Mouse (Mus musculus) embryonic facial prominence, embryonic 12.5 days (tissue): ENCODE results near the gene Kdm4a. TPM values are rescaled to one million over a fixed set of nuclear protein-coding genes. Genes with fewer than 3 reads are reported as not detected.

Source experiments
- ATAC-seq: fragments of 200-750 bp; cut with Nextera tagmentation; 2 replicates; pipeline ENCODE4 v1.8.0; 2017; ENCODE audit not compliant: insufficient number of reproducible peaks, insufficient read depth, low FRiP score, low TSS enrichment
- H3K27ac ChIP-seq: fragments of 300-500 bp; sonication (generic); 2 replicates; pipeline ENCODE4 v1.5.1; 2016; ENCODE audit warnings: mild to moderate bottlenecking
- H3K27me3 ChIP-seq: fragments of 300-500 bp; sonication (generic); 2 replicates; pipeline ENCODE4 v1.6.1; 2016; ENCODE audit warnings: mild to moderate bottlenecking, moderate library complexity
- H3K36me3 ChIP-seq: fragments of 300-500 bp; sonication (generic); 2 replicates; pipeline ENCODE4 v1.6.1; 2016; ENCODE audit warnings: mild to moderate bottlenecking
- H3K4me1 ChIP-seq: fragments of 300-500 bp; sonication (generic); 2 replicates; pipeline ENCODE4 v1.6.1; 2016
- H3K4me2 ChIP-seq: fragments of 300-500 bp; sonication (generic); replicated peaks from 2 replicates; pipeline ENCODE4 v1.6.1; 2016; ENCODE audit warnings: mild to moderate bottlenecking, moderate library complexity
- H3K4me3 ChIP-seq: fragments of 300-500 bp; sonication (generic); 2 replicates; pipeline ENCODE4 v1.5.1; 2016; ENCODE audit warnings: mild to moderate bottlenecking
- H3K9ac ChIP-seq: fragments of 300-500 bp; sonication (generic); 2 replicates; pipeline ENCODE4 v1.6.1; 2016; ENCODE audit warnings: mild to moderate bottlenecking, moderate library complexity
- H3K9me3 ChIP-seq: fragments of 300-500 bp; sonication (generic); 2 replicates; pipeline ENCODE4 v1.6.1; 2016; ENCODE audit warnings: mild to moderate bottlenecking, moderate library complexity
- WGBS: fragments of 180-500 bp; shearing (Covaris S2); methylation state at CpG from one replicate; pipeline ENCODE4 v1.1.7; 2016; 5-methylcytosine and 5-hydroxymethylcytosine counted together
- polyA plus RNA-seq: library from polyadenylated mRNA; unstranded; fragments of >200 nt; fragmentation: Nextera tagmentation; extraction: Ambion mirVana; gene quantifications from 2 replicates; pipeline ENCODE4 v1.2.1, GENCODE M21; 2016

The Kdm4a gene
- polyA plus RNA-seq, 1 experiment from 2014 or later: 58.3 TPM

- 87% methylated on average over 2 of the region's 2 CpGs for WGBS
Observed at GRCm38 (mm10) chr4:118199093-118199492, 19.2 kb upstream of the Kdm4a start.

GRCm38 (mm10) chr4:118198606-118199005 lies 18.8 kb upstream of the Kdm4a start:
- no peak overlapping the region for H3K4me2 ChIP-seq
- H3K4me1 ChIP-seq: no peaks in the 10 kb centered on the region
- no peak overlapping the region for H3K9ac ChIP-seq
- ATAC-seq: no peak
- H3K27me3 ChIP-seq: no peaks in the 10 kb centered on the region
- WGBS: 45% methylated on average over 3 of the region's 3 CpGs
- H3K4me3 ChIP-seq: no peak overlapping the region
- no peaks in the 10 kb centered on the region for H3K36me3 ChIP-seq
- H3K27ac ChIP-seq: no peak overlapping the region
- 0 out of 2 replicates have a peak, but pooled peaks cover 3% of the 10 kb centered on the region for H3K9me3 ChIP-seq

More at GRCm38 (mm10) chr4:118199093-118199492, 19.2 kb upstream of the Kdm4a start:
- no peaks in the 10 kb centered on the region for H3K36me3 ChIP-seq
- H3K9me3 ChIP-seq: 0 out of 2 replicates have a peak, but pooled peaks cover 3% of the 10 kb centered on the region
- no peak overlapping the region for H3K4me3 ChIP-seq
- no peak for ATAC-seq
- no peak overlapping the region for H3K4me2 ChIP-seq
- H3K27ac ChIP-seq: no peak overlapping the region
- H3K4me1 ChIP-seq: no peaks in the 10 kb centered on the region
- no peaks in the 10 kb centered on the region for H3K27me3 ChIP-seq
- H3K9ac ChIP-seq: no peak overlapping the region

GRCm38 (mm10) chr4:118196185-118196584 lies 16.3 kb upstream of the Kdm4a start:
- WGBS: 82% methylated on average over 10 of the region's 10 CpGs

GRCm38 (mm10) chr4:118180301-118181080 lies 648 bp upstream of the Kdm4a start:
- no peak for ATAC-seq
- no peaks in the 10 kb centered on the region for H3K27me3 ChIP-seq
- no peaks in the 10 kb centered on the region for H3K9me3 ChIP-seq

More at GRCm38 (mm10) chr4:118196185-118196584, 16.3 kb upstream of the Kdm4a start:
- Histone ChIP-seq H3K9me3 (0 out of 2 replicates have a peak, but pooled peaks cover 3% of the 10 kb centered on the region), H3K4me1 (no peaks in the 10 kb centered on the region), H3K36me3 (no peaks in the 10 kb centered on the region), H3K9ac (no peak overlapping the region), H3K27me3 (no peaks in the 10 kb centered on the region), H3K27ac (no peak overlapping the region), H3K4me2 (no peak overlapping the region), H3K4me3 (no peak overlapping the region)
- no peak for ATAC-seq

GRCm38 (mm10) chr4:118178952-118179466 lies 834 bp downstream of the Kdm4a start:
- no peak for ATAC-seq
- H3K36me3 ChIP-seq: peaks cover 34% of the 10 kb centered on the region
- H3K27ac ChIP-seq: peak overlapping the region; percentile 92
- peak overlapping the region; percentile 80 for H3K9ac ChIP-seq
- H3K4me1 ChIP-seq: peaks cover 8% of the 10 kb centered on the region
- no peaks in the 10 kb centered on the region for H3K9me3 ChIP-seq
- no peaks in the 10 kb centered on the region for H3K27me3 ChIP-seq
- WGBS: 2% methylated on average over 12 of the region's 12 CpGs
- peak overlapping the region; percentile 61 for H3K4me2 ChIP-seq
- H3K4me3 ChIP-seq: peak overlapping the region; percentile 68

More at GRCm38 (mm10) chr4:118180301-118181080, 648 bp upstream of the Kdm4a start:
- Histone ChIP-seq H3K27ac (peak overlapping the region; percentile 92), H3K4me2 (peak overlapping the region; percentile 50), H3K4me3 (peak overlapping the region; percentile 68), H3K9ac (peak overlapping the region; percentile 80), H3K4me1 (peaks cover 8% of the 10 kb centered on the region), H3K36me3 (peaks cover 19% of the 10 kb centered on the region)
- 18% methylated on average over 17 of the region's 17 CpGs for WGBS

- no peak overlapping the region for H3K27ac ChIP-seq
- no peak overlapping the region for H3K9ac ChIP-seq
- H3K27me3 ChIP-seq: no peaks in the 10 kb centered on the region
- no peak overlapping the region for H3K4me2 ChIP-seq
- no peak for ATAC-seq
- H3K4me1 ChIP-seq: no peaks in the 10 kb centered on the region
- no peak overlapping the region for H3K4me3 ChIP-seq
- peaks cover 97% of the 10 kb centered on the region for H3K36me3 ChIP-seq
- H3K9me3 ChIP-seq: no peaks in the 10 kb centered on the region
- WGBS: 93% methylated on average over 12 of the region's 12 CpGs
Observed at GRCm38 (mm10) chr4:118172461-118172860, 7.4 kb downstream of the Kdm4a start.

GRCm38 (mm10) chr4:118171006-118171405 lies 8.8 kb downstream of the Kdm4a start:
- Histone ChIP-seq H3K9ac (no peak overlapping the region), H3K4me1 (no peaks in the 10 kb centered on the region), H3K9me3 (no peaks in the 10 kb centered on the region), H3K4me3 (no peak overlapping the region), H3K27ac (no peak overlapping the region), H3K4me2 (no peak overlapping the region), H3K27me3 (no peaks in the 10 kb centered on the region), H3K36me3 (peaks cover 97% of the 10 kb centered on the region)
- 77% methylated on average over 9 of the region's 9 CpGs for WGBS
- ATAC-seq: no peak

- H3K4me1 ChIP-seq: no peaks in the 10 kb centered on the region
- no peak overlapping the region for H3K27ac ChIP-seq
- no peak overlapping the region for H3K4me2 ChIP-seq
- no peak overlapping the region for H3K4me3 ChIP-seq
- no peak overlapping the region for H3K9ac ChIP-seq
- H3K27me3 ChIP-seq: no peaks in the 10 kb centered on the region
- 93% methylated on average over 12 of the region's 12 CpGs for WGBS
- no peak for ATAC-seq
- peaks cover 96% of the 10 kb centered on the region for H3K36me3 ChIP-seq
- H3K9me3 ChIP-seq: no peaks in the 10 kb centered on the region
Observed at GRCm38 (mm10) chr4:118162123-118162522, 17.7 kb downstream of the Kdm4a start.

- Histone ChIP-seq H3K4me1 (no peaks in the 10 kb centered on the region), H3K4me3 (no peak overlapping the region), H3K27ac (no peak overlapping the region), H3K9ac (no peak overlapping the region), H3K9me3 (no peaks in the 10 kb centered on the region), H3K4me2 (no peak overlapping the region), H3K27me3 (no peaks in the 10 kb centered on the region), H3K36me3 (peaks cover 96% of the 10 kb centered on the region)
- 95% methylated on average over 3 of the region's 3 CpGs for WGBS
- ATAC-seq: no peak
Observed at GRCm38 (mm10) chr4:118157666-118158065, 22.2 kb downstream of the Kdm4a start.

GRCm38 (mm10) chr4:118156559-118156958 lies 23.3 kb downstream of the Kdm4a start:
- H3K4me2 ChIP-seq: no peak overlapping the region
- H3K27me3 ChIP-seq: no peaks in the 10 kb centered on the region
- no peaks in the 10 kb centered on the region for H3K9me3 ChIP-seq
- no peak for ATAC-seq
- peaks cover 96% of the 10 kb centered on the region for H3K36me3 ChIP-seq
- no peak overlapping the region for H3K27ac ChIP-seq
- 93% methylated on average over 15 of the region's 15 CpGs for WGBS
- no peak overlapping the region for H3K4me3 ChIP-seq
- H3K4me1 ChIP-seq: no peaks in the 10 kb centered on the region
- H3K9ac ChIP-seq: no peak overlapping the region

GRCm38 (mm10) chr4:118154889-118155288 lies 25.0 kb downstream of the Kdm4a start:
- Histone ChIP-seq H3K27ac (no peak overlapping the region), H3K4me1 (no peaks in the 10 kb centered on the region), H3K4me3 (no peak overlapping the region), H3K9me3 (no peaks in the 10 kb centered on the region), H3K27me3 (no peaks in the 10 kb centered on the region), H3K4me2 (no peak overlapping the region), H3K36me3 (peaks cover 95% of the 10 kb centered on the region), H3K9ac (no peak overlapping the region)
- 91% methylated on average over 5 of the region's 5 CpGs for WGBS
- ATAC-seq: no peak
